Mouse (Mus musculus): Measurements from ENCODE around the gene Cadps2.

GRCm38 (mm10) chr6:23575102-23575501 is 264.1 kb downstream of the Cadps2 start:
- TF ChIP-seq POLR2A (IDR thresholded peaks at IDR 0.05; ENCODE audit: insufficient read depth, low read depth, low read length) (no peak), CTCF (IDR thresholded peaks at IDR 0.05; ENCODE audit: insufficient read depth, low read depth, low read length) (no peak)

All from olfactory bulb, adult 2 months (tissue).